ENCODE assay signal across 12 mouse cellular contexts in genomic region chr8:47136047-47136446, GRCm38 (mm10).
DNase-seq lines count a peak whose midpoint lies in the region; ATAC-seq and TF ChIP-seq lines count a peak whose summit lies in the region.
"Had no signal": no experiment of that assay in that cellular context is flagged by ENCODE, and none has a peak within 500 bp of the region (broad histone marks: within the 10 kb centered on the region; RNA-seq: fewer than 3 reads in every experiment).

No protein-coding gene starts in this region.

- H3K27me3 ChIP-seq in heart, adult 2 months (ENCODE audit: control insufficient read depth, insufficient read depth, low read length): no peaks in the 10 kb centered on the region
- H3K27me3 ChIP-seq in kidney, embryonic 16.5 days (ENCODE audit: insufficient read depth, low read length): no peaks in the 10 kb centered on the region
- no peaks in the 10 kb centered on the region for H3K27me3 ChIP-seq in embryonic facial prominence, embryonic 12.5 days
- no peaks in the 10 kb centered on the region for H3K27me3 ChIP-seq in limb, embryonic 10.5 days (ENCODE audit: low read depth, poor library complexity, severe bottlenecking)

- no peaks in the 10 kb centered on the region for H3K36me3 ChIP-seq in heart, adult 2 months (ENCODE audit: control insufficient read depth, insufficient read depth, low read length)
- no peaks in the 10 kb centered on the region for H3K36me3 ChIP-seq in kidney, embryonic 16.5 days (ENCODE audit: insufficient read depth, low read length)
- H3K36me3 ChIP-seq in embryonic facial prominence, embryonic 12.5 days: no peaks in the 10 kb centered on the region
- H3K36me3 ChIP-seq in limb, embryonic 10.5 days: no peaks in the 10 kb centered on the region

- peak overlapping the region; percentile 18; the same call in 1 of the 2 replicates for H3K4me3 ChIP-seq in heart, adult 2 months
- H3K4me3 ChIP-seq in kidney, embryonic 16.5 days (ENCODE audit: low read length): peak overlapping the region; percentile 36
- H3K4me3 ChIP-seq in embryonic facial prominence, embryonic 12.5 days: no peak overlapping the region
- peak overlapping the region; percentile 38 for H3K4me3 ChIP-seq in limb, embryonic 10.5 days

- intact Hi-C loops in heart, adult 2 months (cut with DNase I): no loop called here

- DNase-seq in heart, adult 2 months: no peak
- DNase-seq in heart, postnatal 4 days: no peak
- DNase-seq in kidney, adult 18-20 months: no peak
- no peak for DNase-seq in limb, embryonic 10.5 days (ENCODE audit: low spot score)
- DNase-seq in cerebellum, postnatal 14 days: no peak
- DNase-seq: B cell, adult 2 months; gastrocnemius, postnatal 10 days; thymus, postnatal 14 days had no signal

- H3K4me1 ChIP-seq in heart, adult 2 months (ENCODE audit: control insufficient read depth, insufficient read depth, low read length): no peaks in the 10 kb centered on the region; the same call in 1 of the 2 replicates
- peaks cover 19% of the 10 kb centered on the region for H3K4me1 ChIP-seq in kidney, embryonic 16.5 days (ENCODE audit: insufficient read depth, low read length)
- H3K4me1 ChIP-seq in embryonic facial prominence, embryonic 12.5 days: peaks cover 17% of the 10 kb centered on the region; the same call in 1 of the 2 replicates
- H3K4me1 ChIP-seq in limb, embryonic 10.5 days: peaks cover 20% of the 10 kb centered on the region

- no peak overlapping the region for H3K27ac ChIP-seq in heart, adult 2 months
- H3K27ac ChIP-seq in kidney, embryonic 16.5 days (ENCODE audit: low read length): no peak overlapping the region
- H3K27ac ChIP-seq in embryonic facial prominence, embryonic 12.5 days: no peak overlapping the region
- peak overlapping the region; percentile 53; the same call in 1 of the 2 replicates for H3K27ac ChIP-seq in limb, embryonic 10.5 days

- no peaks in the 10 kb centered on the region for H3K9me3 ChIP-seq in kidney, embryonic 16.5 days (ENCODE audit: low read length)
- H3K9me3 ChIP-seq in embryonic facial prominence, embryonic 12.5 days: no peaks in the 10 kb centered on the region
- H3K9me3 ChIP-seq in limb, embryonic 10.5 days (replicated peaks): no peaks in the 10 kb centered on the region

- peak; percentile 57; the same call in 1 of the 2 replicates for ATAC-seq in kidney, embryonic 16.5 days (ENCODE audit: low FRiP score, low TSS enrichment)
- no peak for ATAC-seq in embryonic facial prominence, embryonic 12.5 days (ENCODE audit: insufficient number of reproducible peaks, insufficient read depth, low FRiP score, low TSS enrichment)
- ATAC-seq in erythroid progenitor cell, adult 5-6 weeks (replicated peaks; ENCODE audit: low FRiP score, poor library complexity, severe bottlenecking): no peak
- ATAC-seq: activated CD4-positive, CD25-positive, alpha-beta regulatory T cell, adult 4 months had no signal

- no peak overlapping the region for H3K9ac ChIP-seq in heart, adult 2 months (ENCODE audit: low read depth, low read length)
- peak overlapping the region; percentile 47 for H3K9ac ChIP-seq in kidney, embryonic 16.5 days (replicated peaks; ENCODE audit: low read length)
- no peak overlapping the region for H3K9ac ChIP-seq in embryonic facial prominence, embryonic 12.5 days

- no peak for TF ChIP-seq EP300 in heart, adult 2 months (IDR thresholded peaks at IDR 0.05; ENCODE audit: insufficient read depth, low read depth, low read length)

- TF ChIP-seq POLR2A in heart, adult 2 months (IDR thresholded peaks at IDR 0.05; ENCODE audit: insufficient read depth, low read depth, low read length): no peak

- no peak for TF ChIP-seq CTCF in heart, adult 2 months (IDR thresholded peaks at IDR 0.05)

- no peaks in the 10 kb centered on the region for H3K79me2 ChIP-seq in heart, adult 2 months (replicated peaks; ENCODE audit: control insufficient read depth, insufficient read depth, low read length)

- peak overlapping the region; percentile 55 for H3K4me2 ChIP-seq in kidney, embryonic 16.5 days (replicated peaks; ENCODE audit: low read depth, low read length)
- peak overlapping the region; percentile 53 for H3K4me2 ChIP-seq in embryonic facial prominence, embryonic 12.5 days (replicated peaks)

- 40% methylated on average over 5 of the region's 5 CpGs for WGBS in heart, adult 2 months
- WGBS in kidney, embryonic 16.5 days: 12% methylated on average over 5 of the region's 5 CpGs
- WGBS in embryonic facial prominence, embryonic 12.5 days: 22% methylated on average over 5 of the region's 5 CpGs
- WGBS in limb, embryonic 10.5 days: 35% methylated on average over 5 of the region's 5 CpGs
